Comparison of ENCODE assay signal across 13 mouse cellular contexts in genomic region chr13:28801210-28801954, GRCm38 (mm10).
DNase-seq lines count a peak whose midpoint lies in the region; ATAC-seq lines count a peak whose summit lies in the region.
"Had no signal": no experiment of that assay in that cellular context is flagged by ENCODE, and none has a peak within 500 bp of the region (broad histone marks: within the 10 kb centered on the region; RNA-seq: fewer than 3 reads in every experiment).

No protein-coding gene starts in this region.

- DNase-seq in embryo, embryonic 10 days (ENCODE audit: low spot score): peak; percentile 59
- no peak for DNase-seq in embryo, embryonic 11 days
- no peak for DNase-seq in neural tube, embryonic 10.5 days (ENCODE audit: extremely low spot score, low spot score)
- no peak for DNase-seq in midbrain, embryonic 14.5 days
- no peak for DNase-seq in lung, postnatal 14 days
- no peak for DNase-seq in gastrocnemius, postnatal 25 days
- DNase-seq: adrenal gland, postnatal 14 days; left cerebral cortex, postnatal 4 days; right cerebral cortex, postnatal 14 days had no signal

- peak; percentile 48; the same call in 1 of the 2 replicates for ATAC-seq in neural tube, embryonic 12.5 days (ENCODE audit: low FRiP score, low read depth)
- peak; percentile 27; the same call in 1 of the 2 replicates for ATAC-seq in forebrain, embryonic 16.5 days
- no peak for ATAC-seq in midbrain, embryonic 14.5 days (ENCODE audit: low FRiP score, low TSS enrichment)
- ATAC-seq: intestine, embryonic 16.5 days had no signal

- peaks cover 28% of the 10 kb centered on the region for H3K4me1 ChIP-seq in neural tube, embryonic 12.5 days
- H3K4me1 ChIP-seq in forebrain, embryonic 16.5 days (replicated peaks; ENCODE audit: control insufficient read depth, insufficient read depth, low read length): peaks cover 16% of the 10 kb centered on the region
- peaks cover 22% of the 10 kb centered on the region for H3K4me1 ChIP-seq in midbrain, embryonic 14.5 days (ENCODE audit: control insufficient read depth, insufficient read depth, low read length)

- H3K9me3 ChIP-seq in neural tube, embryonic 12.5 days: no peaks in the 10 kb centered on the region
- H3K9me3 ChIP-seq in forebrain, embryonic 16.5 days (ENCODE audit: control insufficient read depth, low read length): no peaks in the 10 kb centered on the region
- H3K9me3 ChIP-seq in midbrain, embryonic 14.5 days (ENCODE audit: control insufficient read depth, low read length): no peaks in the 10 kb centered on the region
- H3K9me3 ChIP-seq: heart, embryonic 15.5 days had no signal

- H3K27me3 ChIP-seq in neural tube, embryonic 12.5 days (replicated peaks): no peaks in the 10 kb centered on the region
- no peaks in the 10 kb centered on the region for H3K27me3 ChIP-seq in forebrain, embryonic 16.5 days (replicated peaks; ENCODE audit: control insufficient read depth, insufficient read depth, low read length)
- H3K27me3 ChIP-seq in midbrain, embryonic 14.5 days (ENCODE audit: control insufficient read depth, insufficient read depth, low read length): no peaks in the 10 kb centered on the region
- H3K27me3 ChIP-seq: heart, embryonic 15.5 days had no signal

- H3K36me3 ChIP-seq in neural tube, embryonic 12.5 days: no peaks in the 10 kb centered on the region
- no peaks in the 10 kb centered on the region for H3K36me3 ChIP-seq in forebrain, embryonic 16.5 days (ENCODE audit: control insufficient read depth, insufficient read depth)
- H3K36me3 ChIP-seq in midbrain, embryonic 14.5 days (ENCODE audit: control insufficient read depth, insufficient read depth, low read length): no peaks in the 10 kb centered on the region
- H3K36me3 ChIP-seq: heart, embryonic 15.5 days had no signal

- 42% methylated on average over 8 of the region's 8 CpGs for WGBS in neural tube, embryonic 12.5 days
- 36% methylated on average over 8 of the region's 8 CpGs for WGBS in forebrain, embryonic 16.5 days
- 33% methylated on average over 8 of the region's 8 CpGs for WGBS in midbrain, embryonic 14.5 days

- H3K9ac ChIP-seq in neural tube, embryonic 12.5 days: no peak overlapping the region
- no peak overlapping the region for H3K9ac ChIP-seq in forebrain, embryonic 16.5 days (replicated peaks; ENCODE audit: low read depth, low read length)
- H3K9ac ChIP-seq in midbrain, embryonic 14.5 days (replicated peaks; ENCODE audit: low read length): no peak overlapping the region
- H3K9ac ChIP-seq: heart, embryonic 15.5 days had no signal

- no peak overlapping the region for H3K4me3 ChIP-seq in neural tube, embryonic 12.5 days
- H3K4me3 ChIP-seq in forebrain, embryonic 16.5 days (replicated peaks; ENCODE audit: low read length): no peak overlapping the region
- H3K4me3 ChIP-seq in midbrain, embryonic 14.5 days (replicated peaks; ENCODE audit: low read depth, low read length): no peak overlapping the region
- H3K4me3 ChIP-seq: heart, embryonic 15.5 days had no signal

- H3K4me2 ChIP-seq in neural tube, embryonic 12.5 days (replicated peaks): no peak overlapping the region
- H3K4me2 ChIP-seq in forebrain, embryonic 16.5 days (ENCODE audit: low read length): no peak overlapping the region
- H3K4me2 ChIP-seq in midbrain, embryonic 14.5 days (ENCODE audit: low read length): no peak overlapping the region
- H3K4me2 ChIP-seq: heart, embryonic 15.5 days had no signal

- H3K27ac ChIP-seq in neural tube, embryonic 12.5 days: no peak overlapping the region
- no peak overlapping the region; the same call in 1 of the 2 replicates for H3K27ac ChIP-seq in forebrain, embryonic 16.5 days (ENCODE audit: low read length)
- peak overlapping the region; percentile 13; the same call in 1 of the 2 replicates for H3K27ac ChIP-seq in midbrain, embryonic 14.5 days (replicated peaks; ENCODE audit: low read depth, low read length)
- H3K27ac ChIP-seq: heart, embryonic 15.5 days had no signal
